Mouse (Mus musculus) layer of hippocampus, adult 18-20 months (tissue): ENCODE results near the gene Raph1. TPM values are rescaled to one million over a fixed set of nuclear protein-coding genes. Genes with fewer than 3 reads are reported as not detected.

Experiments used
- DNase-seq, 2 experiments: peaks; one replicate each; pipeline ENCODE4 v3.0.0; 2022; ENCODE audit warnings: low spot score in 2 of 2
- total RNA-seq, 2 experiments: library from RNA; stranded (reverse); gene quantifications; 2 replicates each; pipeline ENCODE4 v1.2.3; 2021

Gene Raph1
- total RNA-seq, 2 experiments from 2014 or later: 50.6 to 54.3 TPM

GRCm38 (mm10) chr1:60565931-60566630, 823 bp downstream of the Raph1 start:
- peak; percentile 42 to 60 for DNase-seq

DNA sequence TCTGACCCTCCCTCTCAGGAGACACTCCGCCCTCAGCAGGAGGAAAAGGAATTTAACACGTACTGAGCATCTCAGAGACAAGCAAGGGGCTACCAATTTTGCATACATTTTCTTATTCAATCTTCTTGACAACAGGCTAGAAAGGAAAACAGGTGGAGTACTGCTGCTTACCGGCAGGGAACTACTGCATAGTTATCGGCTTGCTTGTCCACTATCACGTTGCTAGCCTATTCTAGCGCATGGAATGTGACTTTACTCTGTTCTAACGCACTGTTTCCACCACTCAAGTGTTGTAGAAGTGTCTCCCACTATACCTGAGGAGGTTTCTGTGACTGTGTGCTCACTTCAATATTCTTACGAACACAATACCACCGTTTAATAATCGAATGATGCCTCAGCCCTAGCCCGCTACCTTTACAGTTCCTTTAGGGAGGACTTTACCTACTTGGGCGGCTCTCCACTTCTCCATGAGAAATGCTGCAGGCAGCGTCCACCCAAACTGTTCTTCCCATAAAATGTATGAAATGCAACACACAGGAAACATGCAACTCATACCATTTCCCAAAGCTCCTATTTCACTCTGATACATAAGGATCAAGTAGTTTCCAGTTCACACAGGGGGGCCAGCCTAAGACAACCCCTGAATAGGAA, 1.5 kb downstream of the Raph1 start:
- peak; percentile 2 to 11 for DNase-seq

DNA sequence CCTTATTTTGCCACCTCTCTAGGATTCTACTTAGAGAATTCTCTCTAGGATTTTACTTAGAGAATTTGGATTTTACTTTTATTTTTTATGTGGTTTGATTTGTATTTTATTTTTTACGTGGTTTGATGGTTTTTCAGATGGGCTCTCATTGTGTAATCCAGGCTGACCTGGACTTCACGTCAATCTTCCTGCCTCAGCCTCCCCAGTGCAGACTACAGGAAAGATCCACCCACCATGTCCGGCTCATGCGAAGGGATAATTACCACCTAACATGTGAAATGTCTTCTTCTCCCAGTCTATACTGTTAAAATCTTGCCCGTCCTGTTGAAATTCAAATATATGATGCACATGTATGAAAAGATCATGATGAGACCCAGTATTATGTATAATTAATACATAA, 2.2 kb downstream of the Raph1 start:
- DNase-seq: no peak

DNA sequence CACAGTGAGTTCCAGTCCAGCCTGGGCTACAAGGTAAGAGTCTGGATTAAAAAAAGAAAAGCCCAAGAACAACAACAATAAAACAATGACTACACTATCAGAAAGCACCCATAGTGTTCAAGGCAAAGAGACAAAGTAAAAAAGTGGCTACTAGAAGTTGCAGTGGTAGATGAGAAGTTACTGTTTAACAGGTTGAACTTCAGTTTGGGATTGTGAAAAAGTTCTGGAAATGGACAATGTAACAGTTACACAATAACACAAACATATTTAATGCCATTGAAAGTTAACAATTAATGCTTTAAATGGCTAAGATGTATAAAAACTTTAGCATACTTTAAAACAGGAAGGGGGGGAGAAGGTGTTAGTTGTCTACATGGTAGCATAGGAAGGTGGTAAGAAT, 3.9 kb downstream of the Raph1 start:
- no peak for DNase-seq

DNA sequence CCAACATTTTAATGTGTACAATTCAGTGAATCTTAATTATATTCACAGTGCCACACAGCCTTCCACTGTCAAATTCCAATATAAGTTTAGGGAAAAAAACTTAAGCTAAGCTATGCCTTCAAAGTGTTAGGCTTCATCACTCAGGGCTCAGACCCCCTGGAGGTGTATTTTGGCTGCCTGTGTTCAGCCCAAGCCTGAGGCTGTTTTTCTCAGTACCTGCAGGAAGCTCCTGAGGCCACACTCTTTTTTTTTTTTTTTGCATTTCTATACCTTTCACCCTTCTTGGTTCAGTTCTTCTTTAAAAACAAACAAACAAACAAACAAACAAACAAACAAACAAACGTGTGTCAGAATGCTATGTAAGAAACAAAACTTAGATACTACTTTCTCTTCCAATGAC, 23.2 kb downstream of the Raph1 start:
- no peak for DNase-seq

- no peak for DNase-seq
Observed at GRCm38 (mm10) chr1:60539272-60539671, 27.6 kb downstream of the Raph1 start.

GRCm38 (mm10) chr1:60534932-60535331, 32.0 kb downstream of the Raph1 start:
- peak in 1 of 2 experiments; percentile 32 for DNase-seq

DNA sequence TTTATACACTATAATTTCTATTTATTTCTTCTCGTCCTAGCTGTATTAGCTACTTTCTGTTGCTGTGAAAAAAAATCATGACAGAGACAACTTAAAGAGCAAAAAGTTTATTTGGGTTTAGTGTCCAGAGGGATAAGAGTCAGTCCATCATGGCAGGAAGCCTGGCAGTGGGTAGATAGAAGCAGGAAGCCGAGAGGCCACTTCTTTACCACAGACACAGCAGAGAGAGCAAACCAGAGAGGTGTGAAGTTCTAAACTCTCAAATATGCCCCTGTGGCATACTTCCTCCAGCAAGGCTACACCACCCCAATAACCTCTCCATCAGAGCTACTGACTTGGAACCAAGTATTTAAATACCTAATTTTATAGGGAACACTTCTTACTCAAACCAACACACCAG, 36.3 kb downstream of the Raph1 start:
- DNase-seq: no peak

GRCm38 (mm10) chr1:60530107-60530506, 36.8 kb downstream of the Raph1 start:
- DNase-seq: no peak

- DNase-seq: no peak
Observed at GRCm38 (mm10) chr1:60510584-60510983, 56.3 kb downstream of the Raph1 start.

DNA sequence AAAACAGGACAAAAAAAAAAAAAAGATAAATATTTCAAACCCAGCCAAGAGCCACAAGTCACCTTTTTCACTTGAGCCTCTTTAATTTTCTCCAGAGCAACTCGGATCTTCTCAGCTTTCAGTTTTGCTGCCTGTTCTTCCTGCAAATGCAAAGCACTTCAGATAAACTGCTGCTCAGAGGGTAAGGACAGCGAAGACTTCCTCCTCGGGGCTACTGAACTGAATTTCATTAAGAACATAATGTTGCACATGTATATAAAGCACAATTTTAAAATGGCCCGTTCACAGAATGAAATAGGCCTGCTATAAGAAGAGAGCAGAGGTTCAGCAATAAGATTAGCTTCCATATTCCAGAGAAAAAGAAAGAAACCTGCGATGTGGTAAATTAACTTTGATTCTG, 63.4 kb downstream of the Raph1 start:
- no peak for DNase-seq

DNA sequence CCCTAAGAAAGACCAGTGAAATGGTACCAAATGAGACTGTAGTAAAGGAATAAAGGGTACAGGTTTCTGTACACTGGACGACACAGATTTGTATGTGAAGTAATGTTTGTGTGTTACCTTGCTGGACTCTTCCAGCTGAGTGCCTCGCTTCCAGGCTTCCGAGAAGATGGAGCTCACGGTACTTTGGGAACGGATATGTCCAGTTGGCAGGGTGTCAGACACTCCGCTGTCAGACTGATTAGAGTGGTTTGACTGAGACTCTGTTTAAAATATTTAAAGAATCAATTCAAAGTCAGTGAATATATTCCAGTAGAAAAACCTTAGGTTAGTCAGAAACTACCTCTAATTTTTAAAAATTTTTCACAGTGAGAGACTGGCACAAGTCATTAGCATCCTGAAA, 73.5 kb downstream of the Raph1 start:
- no peak for DNase-seq

GRCm38 (mm10) chr1:60492404-60492803, 74.5 kb downstream of the Raph1 start:
- no peak for DNase-seq

DNA sequence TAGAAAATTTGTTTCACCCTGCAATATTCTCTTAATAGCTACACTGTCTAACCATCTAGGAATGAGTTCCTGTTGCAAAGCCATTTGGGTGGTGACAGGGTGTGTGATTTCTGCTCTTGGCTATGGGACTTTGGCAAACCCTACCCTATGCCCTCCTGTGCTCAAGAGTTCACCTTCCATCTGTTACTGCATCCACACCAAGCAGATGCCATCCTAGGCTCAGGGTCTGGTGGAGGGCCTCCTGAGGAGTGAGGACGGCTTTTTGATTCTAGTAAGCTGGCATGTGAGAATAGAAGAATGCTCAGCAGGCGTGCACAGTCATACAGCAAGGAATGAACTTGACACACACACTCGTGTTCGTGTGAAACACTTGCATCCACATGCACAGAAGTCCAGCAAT, 76.4 kb downstream of the Raph1 start:
- DNase-seq: no peak

GRCm38 (mm10) chr1:60489660-60490059, 77.2 kb downstream of the Raph1 start:
- no peak for DNase-seq

GRCm38 (mm10) chr1:60488635-60489034, 78.3 kb downstream of the Raph1 start:
- no peak for DNase-seq

- no peak for DNase-seq
Observed at GRCm38 (mm10) chr1:60485649-60486048, 81.3 kb downstream of the Raph1 start.

DNA sequence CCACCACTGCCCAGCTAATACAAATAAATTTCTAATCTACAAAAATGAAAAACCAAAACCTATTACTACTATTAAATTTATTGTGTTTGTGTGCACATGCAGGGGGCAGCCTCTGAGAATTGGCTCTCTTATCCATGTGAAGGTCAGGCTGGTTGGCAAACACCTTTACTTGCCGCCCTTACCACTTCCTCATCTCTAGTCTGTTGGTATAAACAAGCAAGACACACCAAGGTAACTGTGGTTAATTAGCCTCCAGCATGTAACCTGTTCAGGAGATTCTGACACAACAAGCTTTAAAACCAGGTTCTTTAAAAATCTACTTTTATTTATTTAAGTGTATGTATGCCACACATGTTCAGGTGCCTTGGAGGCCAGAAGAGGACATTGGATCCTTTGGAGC, 84.0 kb downstream of the Raph1 start:
- DNase-seq: no peak

- no peak for DNase-seq
Observed at GRCm38 (mm10) chr1:60481561-60481960, 85.3 kb downstream of the Raph1 start.

GRCm38 (mm10) chr1:60470541-60470940, 96.4 kb downstream of the Raph1 start:
- no peak for DNase-seq

DNA sequence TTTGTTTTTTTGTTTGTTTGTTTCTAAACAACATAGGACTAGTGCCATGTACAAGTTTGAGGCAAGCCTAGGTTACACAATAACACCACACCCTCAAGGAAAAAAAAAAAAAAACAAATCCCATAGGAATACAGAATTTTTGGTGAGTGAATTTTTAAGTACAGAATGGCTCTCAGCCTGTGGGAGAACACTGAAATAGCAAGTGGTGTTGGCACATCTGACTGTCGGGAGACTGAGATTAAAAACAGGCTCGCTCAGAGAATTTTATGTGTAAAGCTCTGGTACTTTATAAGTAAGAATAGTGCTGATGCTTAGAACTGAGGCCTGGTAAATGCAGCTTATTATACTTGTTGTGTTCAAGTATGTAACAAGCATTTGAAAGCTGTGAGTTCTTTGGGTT, 97.4 kb downstream of the Raph1 start:
- no peak for DNase-seq

DNA sequence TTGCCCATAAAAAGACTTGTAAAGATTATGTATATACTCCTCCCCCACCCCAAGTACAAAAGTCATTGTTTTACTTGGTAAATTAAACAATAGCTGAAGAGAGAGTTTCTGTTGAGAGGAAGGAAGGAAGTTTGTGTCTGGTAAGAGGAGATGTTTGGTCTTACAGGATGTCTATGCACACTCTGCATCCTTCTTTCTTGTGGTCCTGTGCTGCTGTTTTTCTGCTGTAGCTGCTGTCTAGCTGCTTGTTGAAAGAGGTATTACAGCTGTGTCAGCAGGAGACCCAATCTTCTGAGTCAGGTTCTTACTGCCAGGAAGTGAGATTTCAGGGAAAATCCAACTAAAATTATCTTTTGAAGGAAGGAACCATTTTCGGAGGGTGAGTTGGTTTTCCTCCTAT, 106.3 kb downstream of the Raph1 start:
- DNase-seq: no peak

GRCm38 (mm10) chr1:60449896-60450295, 117.0 kb downstream of the Raph1 start:
- DNase-seq: no peak
